Mouse (Mus musculus): ENCODE data around the gene Nefh.

- TF ChIP-seq POLR2A (IDR thresholded peaks at IDR 0.05; ENCODE audit: low read depth, low read length) (no peak), CTCF (IDR thresholded peaks at IDR 0.05; ENCODE audit: borderline replicate concordance, insufficient read depth, low read length) (no peak)
These were observed 19.0 kb upstream of the Nefh start for GRCm38 (mm10) chr11:4966888-4967287.
